Mouse (Mus musculus) spleen, embryonic (tissue): ENCODE results near the gene Oprm1.

Experiments used
- CTCF ChIA-PET: fragments of 350-600 bp; sonication (Branson Sonifier 250); formaldehyde crosslinking; loops from one replicate; lab custom pipeline; 2022; lab: Charles Lee

Oprm1 gene

DNA sequence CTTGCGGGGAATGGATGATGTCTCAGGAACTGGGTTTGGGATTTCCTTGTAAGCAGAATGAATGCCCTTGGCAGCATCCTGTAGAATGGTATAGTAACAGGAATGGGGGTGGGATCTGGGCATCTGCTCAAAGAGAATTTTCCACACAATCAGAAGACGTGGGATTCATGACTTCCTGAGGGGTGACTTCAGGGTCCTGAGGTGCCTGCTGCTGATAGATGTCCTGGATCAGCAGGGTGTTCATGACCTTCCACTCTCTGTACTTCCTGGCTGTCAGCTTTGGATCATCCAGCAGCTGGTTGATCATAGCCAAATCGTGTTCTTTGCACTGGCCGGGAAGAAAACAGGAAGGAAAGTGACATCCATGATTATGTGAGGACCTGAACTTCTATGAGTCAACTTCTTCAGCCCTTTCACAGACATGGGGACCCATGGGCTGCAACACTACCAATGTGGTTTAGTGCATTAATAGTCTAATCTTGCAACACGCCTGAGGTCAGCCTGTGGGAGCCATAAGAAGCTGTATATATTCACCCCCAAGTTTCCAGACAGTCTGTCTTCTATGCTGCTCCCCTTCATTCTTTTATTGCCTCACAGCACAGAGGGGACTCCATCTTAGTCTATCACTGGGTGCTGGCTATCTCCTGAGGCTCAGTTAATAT, 132.2 kb downstream of the Oprm1 start:
- CTCF ChIA-PET, result no interaction called here

DNA sequence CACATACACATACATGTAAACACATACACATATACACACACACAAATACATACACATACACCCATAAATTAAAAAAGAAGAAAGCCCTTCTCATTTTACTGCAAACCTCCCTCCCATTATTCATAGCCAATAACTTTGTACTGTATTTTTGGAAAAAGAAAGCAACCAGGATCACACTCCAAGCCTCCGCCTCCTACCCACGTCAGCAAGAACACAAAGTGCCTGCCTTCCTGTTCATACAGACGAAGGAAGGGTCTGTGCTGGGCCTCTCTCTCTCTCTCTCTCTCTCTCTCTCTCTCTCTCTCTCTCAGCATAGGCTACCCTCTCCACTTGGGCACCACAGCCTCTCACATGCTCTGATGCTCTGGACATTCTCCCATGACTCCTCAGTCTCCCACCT, 137.5 kb downstream of the Oprm1 start:
- CTCF ChIA-PET, result no interaction called here

DNA sequence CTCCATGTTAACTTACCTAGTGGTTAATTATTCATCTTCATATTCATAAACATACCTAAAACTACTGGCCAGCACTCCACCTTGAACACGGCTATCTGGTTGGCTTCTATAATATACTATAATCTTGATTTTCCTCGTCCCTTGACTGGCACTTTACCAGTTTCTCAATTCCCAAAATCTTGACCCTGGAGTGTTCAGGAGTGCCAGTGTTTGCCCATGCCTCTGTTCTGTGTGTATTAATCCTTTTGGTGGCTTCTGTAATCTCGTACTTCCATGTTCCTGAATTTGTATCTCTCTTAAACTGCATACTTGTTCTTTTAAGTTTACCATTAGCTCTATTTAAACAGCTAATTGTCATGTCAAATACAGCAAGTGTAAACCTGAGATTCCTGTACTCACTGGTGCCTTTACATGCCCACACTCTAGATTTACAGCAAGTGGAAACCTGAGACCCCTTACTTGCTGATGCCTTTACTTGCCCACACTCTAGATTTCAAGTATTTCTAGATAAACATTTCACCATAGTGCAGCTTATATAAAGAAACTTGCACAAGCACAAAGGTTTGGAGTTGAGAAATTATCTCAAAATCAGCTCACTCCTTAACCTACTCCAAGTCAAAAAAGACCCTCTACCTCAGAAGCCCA, 138.5 kb downstream of the Oprm1 start:
- CTCF ChIA-PET, result no interaction called here

DNA sequence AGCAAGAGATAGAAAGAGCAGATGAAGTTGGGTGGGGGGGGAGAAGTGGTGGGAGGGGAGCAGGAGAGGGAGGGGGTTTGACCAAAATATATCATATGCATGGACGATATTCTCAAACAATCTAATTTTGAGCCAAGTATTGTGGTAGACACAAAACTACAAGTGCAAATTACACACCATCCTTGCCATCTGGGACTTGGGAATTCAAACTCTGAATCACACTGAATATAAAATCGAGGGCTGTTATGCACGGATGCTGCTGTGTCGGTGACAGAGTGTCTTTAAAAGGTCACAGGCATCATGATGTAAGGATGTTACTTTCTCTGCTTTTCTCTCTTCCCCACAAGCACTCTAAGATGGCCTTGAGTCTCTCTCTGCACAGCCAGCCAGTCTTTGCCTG, 141.8 kb downstream of the Oprm1 start:
- CTCF ChIA-PET, result no interaction called here

DNA sequence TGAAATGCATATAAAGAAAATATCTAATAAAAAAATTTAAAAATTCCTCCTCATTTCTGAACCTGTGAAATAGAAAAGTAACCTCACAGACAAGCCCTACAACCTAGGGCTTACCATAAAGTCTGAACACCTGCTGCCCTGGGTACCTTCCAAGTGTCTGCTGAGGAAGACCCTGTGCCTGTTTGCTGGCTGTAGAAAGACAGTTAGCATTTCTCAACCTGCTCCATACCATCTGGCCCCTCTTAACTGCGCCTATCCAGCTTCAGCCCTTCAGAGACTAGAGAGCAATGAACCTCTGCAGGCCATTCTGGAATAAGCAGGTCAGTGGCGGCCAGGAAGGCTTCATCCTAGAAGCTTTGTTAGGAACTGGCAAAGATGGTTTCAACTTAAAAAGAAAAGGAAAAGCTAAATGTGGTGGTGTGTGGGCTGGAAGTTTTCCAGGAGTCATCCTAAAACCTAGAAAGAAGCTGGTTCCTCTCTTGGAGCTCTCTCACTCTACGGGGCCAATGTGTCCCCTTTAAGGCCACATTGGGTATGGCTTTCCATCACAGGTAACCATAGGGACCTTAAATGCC, 143.6 kb downstream of the Oprm1 start:
- CTCF ChIA-PET, result no interaction called here

DNA sequence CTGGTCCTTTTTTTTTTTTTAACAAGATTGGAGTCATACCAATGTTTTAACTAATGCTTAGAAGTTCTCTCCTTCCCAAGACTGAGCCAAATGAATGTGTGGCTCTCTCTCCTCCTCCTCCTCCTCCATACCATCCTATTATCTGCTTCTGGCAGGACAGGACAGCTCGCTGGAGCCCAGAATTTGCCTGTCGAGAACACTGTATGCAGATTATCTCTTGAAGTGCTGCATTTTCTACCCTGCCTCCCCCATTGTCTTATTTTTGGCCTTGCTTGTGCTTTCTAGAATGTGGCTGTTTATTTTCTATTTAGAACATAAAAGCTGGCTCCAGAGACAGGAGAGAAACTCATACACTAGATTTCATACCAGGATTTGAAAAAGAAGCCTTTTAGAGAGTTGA, 151.5 kb downstream of the Oprm1 start:
- CTCF ChIA-PET, result no interaction called here

DNA sequence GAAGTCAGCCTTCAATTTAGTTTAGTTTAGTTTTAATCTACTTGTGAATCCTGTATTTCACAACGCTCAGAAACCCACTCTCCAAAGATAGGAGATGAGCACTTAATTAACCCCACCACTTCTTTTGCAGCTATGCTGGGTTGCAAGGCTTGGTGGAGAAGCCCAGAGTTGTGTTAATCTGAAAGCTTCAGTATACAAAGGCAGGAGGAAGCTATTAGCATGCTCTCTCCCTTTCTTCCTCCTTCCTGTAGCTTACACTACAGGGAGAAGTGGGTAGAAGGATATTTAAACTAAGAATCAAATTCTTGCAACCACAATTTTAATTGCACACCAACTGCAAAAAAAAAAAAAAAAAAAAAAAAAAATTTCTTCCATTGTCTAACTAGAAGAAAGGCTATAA, 157.7 kb downstream of the Oprm1 start:
- CTCF ChIA-PET, result no interaction called here

DNA sequence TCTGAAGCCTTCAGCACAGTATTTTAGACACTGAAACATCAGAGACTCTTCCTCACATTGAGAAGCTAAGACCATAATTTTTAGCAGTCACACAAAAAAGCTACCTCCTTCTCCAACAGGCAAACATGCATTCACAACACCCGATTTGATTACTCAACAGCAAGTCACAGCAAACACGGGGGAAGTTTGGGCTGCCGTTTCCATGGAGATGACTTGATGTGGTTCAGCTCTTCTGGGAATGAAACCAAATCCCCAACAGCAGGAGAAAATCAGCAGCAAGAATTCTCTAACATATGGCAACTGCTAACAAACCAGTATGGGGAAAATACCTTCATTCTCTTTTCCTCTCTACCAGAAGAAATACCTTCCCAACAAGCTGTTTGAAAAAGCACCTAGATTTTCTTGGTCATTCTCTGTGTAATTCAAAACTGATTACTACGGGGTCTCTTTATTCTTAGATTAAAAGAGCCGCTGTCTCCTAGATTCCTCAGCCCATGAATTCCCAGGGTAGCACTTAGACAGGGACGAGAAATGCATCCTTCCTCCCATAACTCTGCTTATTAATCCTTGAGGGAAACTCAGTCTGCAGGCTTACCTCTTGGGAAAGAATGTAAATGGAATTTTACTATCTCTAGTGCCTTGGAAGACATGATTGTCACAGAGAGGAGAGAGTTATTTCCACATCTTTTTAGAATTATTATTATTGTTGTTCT, 158.4 kb downstream of the Oprm1 start:
- CTCF ChIA-PET, result no interaction called here

DNA sequence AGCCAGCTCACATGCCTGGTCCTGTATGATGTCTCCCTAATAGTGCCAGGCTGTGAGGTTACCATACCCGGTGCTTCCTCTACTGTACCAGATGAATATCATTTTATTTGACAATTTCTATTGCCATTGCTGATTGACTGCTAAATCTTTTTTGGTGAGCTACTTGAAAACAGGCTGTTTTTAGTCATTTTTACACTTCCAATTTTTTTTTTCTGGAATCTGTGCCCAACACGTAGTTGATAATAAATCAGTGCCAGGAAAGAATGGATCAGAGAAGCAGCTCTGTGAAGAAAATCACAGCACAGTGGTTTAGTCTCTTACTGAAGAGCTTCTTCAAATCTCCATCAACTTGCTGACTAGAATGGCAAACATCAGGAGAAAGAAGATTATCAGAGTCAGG, 168.4 kb downstream of the Oprm1 start:
- CTCF ChIA-PET, result no interaction called here

DNA sequence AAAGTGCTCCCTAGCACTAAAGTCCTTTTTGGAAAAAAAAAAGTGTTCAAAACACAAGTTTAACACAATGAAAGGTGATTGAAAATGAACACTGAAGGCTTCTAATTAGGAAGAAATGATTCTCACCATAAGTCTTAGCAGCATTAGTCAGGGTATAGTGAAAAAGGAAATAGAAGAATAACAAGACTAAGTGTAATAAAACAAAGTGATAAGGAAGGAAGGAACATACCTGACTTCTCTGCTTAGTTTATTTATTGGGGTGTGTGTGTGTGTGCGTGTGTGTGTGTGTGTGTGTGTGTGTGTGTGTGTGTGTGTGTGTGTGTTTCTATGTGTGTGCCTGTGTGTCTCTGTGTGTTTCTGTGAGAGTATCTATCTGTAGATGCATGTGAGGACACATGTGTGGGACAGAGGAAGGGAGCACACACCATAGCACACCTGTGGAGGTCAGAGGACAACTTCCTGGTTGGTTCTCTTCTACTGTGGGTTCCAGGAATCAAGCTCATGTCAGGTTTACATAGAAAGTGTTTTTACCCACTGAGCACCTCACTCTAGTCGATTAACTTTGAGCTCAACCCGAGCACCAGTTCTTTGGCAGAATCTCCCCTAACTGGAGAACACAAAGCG, 169.4 kb downstream of the Oprm1 start:
- CTCF ChIA-PET, result no interaction called here

DNA sequence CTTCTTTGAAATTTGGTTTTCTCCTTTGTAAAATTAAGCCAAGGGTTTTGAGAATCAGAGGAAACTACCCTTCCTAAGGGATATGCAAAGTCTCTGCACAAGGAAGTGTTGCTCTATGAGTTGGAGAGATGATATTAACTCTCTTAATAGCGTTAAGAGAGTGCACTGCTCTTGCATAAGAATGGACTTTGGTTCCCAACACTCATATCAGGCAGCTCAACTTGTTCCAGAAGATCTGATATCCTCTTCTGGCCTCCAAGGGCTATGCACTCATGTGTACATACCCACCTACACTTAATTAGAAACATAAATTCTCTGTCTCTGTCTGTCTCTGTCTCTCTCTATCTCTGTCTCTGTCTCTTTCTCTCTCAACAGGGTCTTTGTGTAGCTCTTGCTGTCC, 170.6 kb downstream of the Oprm1 start:
- CTCF ChIA-PET, result no interaction called here

DNA sequence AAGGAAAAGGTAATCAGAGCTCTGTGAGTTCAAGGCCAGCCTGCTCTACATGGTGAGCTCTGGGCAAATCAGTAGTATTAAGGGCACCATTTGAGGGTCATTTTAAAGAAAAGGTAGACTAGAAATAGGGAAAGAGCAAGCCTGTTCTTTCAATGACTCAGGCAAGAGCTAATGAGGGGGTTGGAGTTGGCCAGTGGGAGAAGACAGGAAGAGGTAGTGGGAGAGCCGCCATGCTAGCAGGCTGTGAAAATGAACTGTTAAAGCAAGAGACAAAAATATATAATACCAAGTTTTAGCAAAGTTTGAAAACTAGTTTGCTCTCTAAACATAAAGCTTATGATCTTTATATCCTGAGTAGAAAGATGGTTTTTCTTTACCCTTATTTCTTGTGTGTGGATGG, 172.1 kb downstream of the Oprm1 start:
- CTCF ChIA-PET, result no interaction called here

DNA sequence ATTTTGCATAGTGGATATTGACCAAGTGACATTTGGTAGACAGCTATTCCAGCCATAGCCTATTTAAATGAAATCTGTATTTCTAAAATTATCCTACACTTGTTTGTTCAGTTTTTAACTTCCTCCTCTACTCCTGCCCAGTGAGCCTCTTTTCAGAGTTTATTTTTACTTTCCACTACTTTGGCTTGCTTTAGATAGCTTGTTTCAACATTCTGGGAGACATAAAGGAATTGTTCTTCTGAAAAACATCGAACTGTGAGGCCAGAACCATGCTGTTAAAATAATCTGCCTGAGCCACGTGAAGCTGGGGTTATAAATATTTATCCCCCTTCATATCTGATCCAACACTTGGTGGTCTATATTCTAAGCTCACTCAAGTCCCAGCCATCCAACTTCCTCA, 172.6 kb downstream of the Oprm1 start:
- CTCF ChIA-PET, result no interaction called here

DNA sequence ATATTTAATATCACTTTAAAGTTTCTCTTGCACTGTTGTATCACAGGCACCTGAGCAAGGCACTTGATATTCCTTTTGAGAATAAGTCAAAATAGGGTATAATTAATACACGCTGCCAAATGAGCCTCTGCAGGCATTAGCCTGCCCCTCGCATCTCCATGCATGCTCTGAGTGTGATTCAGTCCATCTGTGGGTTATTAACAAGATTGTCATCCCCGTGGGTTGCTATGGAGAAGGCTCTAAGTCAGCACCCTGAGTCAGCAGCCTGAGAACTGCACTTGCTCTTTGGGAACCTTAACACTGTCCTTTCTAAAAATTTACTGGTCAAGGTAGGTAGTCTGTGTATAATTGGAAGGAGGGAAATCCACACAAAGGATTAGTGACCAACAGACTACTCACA, 176.5 kb downstream of the Oprm1 start:
- CTCF ChIA-PET, result no interaction called here

DNA sequence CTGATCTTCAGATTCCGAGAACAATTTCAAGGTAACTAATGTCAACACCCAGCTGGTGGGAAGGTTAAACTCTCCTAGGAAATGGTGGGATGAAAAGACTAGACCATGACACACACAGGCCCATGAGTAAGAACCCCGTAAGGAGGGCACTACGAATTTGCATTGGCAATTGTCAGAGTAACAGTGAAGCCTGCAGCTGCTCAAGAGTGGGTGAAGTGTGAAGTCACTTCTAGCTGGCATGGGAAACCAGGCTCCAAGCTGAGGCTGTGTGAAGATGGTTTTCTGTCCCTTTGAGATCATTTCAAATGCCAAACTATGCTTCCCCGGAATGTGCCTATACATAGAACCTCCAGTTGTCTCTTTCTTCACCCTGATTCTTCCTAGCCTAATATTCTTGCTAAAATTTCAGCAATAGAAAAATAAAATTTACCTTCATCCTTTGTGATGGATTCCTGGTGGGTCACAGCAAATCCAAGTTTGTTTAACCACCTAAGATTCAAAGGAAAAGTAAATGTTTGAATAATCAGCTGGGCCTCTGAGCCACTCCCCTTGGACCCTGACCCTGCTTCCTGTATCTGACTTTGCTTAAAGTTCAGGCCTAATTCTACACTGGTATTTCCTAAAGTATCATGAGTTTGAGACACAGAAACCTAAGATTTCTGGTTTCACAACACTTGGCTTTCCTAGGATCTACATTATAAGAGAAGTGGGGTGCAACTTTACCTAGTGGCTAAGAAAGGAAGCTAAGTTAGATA, 178.5 kb downstream of the Oprm1 start:
- CTCF ChIA-PET, result no interaction called here

DNA sequence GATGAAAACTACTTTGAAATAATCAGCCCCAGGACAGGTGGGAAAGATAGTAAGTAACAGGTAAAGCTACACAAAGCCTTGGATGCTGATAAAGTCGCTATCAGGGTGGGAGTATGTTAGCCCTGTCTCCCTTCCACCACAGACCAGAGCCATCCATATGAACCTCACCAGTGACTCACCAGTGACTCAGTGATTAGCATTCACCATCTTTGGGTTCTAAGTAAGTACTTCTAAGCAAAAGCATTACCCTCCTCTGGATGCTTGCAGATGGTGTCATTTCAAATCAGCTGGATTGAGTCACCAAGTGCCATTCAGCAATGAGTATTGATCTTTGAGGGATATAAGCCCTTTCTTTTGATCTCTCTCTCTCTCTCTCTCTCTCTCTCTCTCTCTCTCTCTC, 194.8 kb downstream of the Oprm1 start:
- CTCF ChIA-PET, result interaction anchor here (0.8 kb wide), 1 partner anchor 393 kb away, joined by 8 read pairs; no protein-coding TSS in a partner anchor

DNA sequence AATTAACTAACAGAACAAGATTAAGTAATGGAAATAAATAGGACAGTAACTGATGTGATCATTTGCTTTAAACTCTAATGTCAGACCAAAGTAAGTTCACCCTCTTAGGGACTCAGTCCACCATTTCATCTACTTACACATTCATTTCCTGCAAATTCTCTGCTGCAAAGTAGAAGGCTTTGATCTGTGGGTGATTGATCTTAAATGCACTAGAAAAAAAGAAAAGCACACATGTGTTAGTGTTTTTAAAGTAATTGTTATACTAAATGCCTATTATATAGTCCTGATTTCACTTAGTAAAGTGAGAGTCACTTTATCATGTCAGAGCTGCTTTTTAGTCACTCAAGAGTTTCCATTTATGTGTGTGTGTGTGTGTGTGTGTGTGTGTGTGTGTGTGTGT, 196.2 kb downstream of the Oprm1 start:
- CTCF ChIA-PET, result no interaction called here

DNA sequence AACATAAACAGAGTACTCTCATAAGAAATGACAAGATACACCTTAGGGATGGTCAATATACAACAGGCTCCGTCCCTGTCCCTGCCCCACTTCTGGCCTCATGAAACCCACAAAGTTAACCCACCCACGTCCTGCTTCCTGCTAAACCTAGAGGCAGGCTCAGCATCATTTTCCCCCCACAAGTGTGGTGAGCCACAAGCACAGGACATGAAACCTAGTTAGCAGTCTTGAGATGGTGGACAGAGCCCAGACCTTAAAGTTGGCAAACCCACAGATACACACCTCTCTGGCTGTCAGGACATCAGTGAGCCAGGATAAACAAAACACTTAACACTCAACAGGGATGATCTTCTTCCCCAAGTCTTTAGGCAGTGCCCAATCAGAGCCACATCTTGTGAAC, 198.1 kb downstream of the Oprm1 start:
- CTCF ChIA-PET, result no interaction called here

DNA sequence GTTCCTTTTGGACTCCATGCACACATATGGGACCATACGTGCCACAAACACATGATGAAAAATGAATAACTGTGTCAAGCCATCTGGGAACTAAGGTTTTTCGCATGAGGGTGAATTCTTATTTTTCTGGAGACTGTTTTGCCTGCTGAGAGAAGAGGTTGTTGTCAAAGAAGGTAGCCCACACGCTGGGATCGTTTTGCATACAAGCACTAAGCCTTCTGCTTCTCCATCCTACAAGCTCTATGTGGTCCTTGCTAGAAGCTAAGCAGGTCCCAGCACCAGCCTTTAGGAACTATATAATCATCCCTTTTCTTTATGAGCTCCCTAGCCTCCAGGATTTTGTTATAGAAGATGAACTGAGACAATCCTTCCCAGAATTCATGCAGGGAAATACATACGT, 200.5 kb downstream of the Oprm1 start:
- CTCF ChIA-PET, result no interaction called here

DNA sequence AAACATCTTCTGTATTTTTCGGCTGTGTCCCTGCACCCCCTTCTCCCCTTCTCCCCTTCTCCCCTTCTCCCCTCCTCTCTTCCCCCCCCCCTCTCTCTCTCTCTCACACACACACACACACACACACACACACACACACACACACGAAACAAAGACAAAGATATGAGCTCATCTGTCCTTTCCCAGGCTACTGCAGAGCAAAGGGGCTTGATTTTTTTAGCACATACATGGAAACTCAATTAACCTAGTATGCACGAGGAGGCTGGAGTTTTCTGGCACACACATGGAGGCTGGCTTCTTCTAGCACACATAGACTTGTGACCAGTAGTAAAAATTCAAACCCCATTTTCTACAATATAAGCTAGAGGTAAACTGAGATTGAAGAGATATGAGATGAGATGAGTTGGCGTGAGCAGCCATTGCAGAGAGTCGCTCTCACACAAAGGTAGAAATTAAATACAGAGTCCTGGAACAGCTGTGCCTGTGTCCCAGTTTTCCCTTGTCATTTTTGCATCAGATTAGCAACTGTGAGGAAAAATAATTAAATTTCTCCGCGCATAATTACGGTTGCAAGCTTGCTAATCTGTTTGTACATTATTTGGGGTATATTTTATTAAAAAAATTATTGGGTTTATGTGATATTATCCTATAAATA, 209.4 kb downstream of the Oprm1 start:
- CTCF ChIA-PET, result no interaction called here

DNA sequence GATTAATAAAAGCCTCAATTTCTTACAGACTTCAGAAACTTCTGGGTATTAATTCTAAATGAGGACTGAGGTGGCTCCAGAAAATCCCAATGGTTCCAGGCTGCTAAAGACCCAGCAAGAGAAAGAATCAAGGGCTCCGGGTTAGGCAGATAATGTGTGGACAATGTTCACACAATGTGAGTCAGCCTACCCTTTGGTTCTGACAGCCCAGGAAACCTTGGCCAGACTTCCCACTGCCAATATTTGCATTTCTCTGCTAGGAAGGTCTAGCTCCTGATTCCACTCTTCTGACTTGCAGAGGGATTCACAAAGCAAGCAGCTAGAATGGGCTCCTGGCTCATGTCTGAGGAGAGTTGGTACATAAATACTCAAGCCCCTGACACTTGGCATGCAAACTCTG, 210.0 kb downstream of the Oprm1 start:
- CTCF ChIA-PET, result no interaction called here
